Mouse (Mus musculus) myocyte (in vitro differentiated cells): ENCODE measurements around the gene Ubc.

Experiments used
- CEBPB ChIP-seq: IDR thresholded peaks from 2 replicates; pipeline ENCODE4 v1.6.1; 2011; ENCODE audit warnings: mild to moderate bottlenecking, moderate library complexity; ENCODE audit not compliant: poor library complexity, insufficient read depth, severe bottlenecking
- E2F4 ChIP-seq: IDR thresholded peaks from one replicate; pipeline ENCODE4 v1.6.1; 2011; ENCODE audit warnings: mild to moderate bottlenecking, control low read depth, moderate library complexity; ENCODE audit not compliant: insufficient read depth
- MAX ChIP-seq: IDR thresholded peaks from one replicate; pipeline ENCODE4 v1.6.1; 2011; ENCODE audit warnings: low read depth, mild to moderate bottlenecking, control low read depth
- MYOD1 ChIP-seq, 3 experiments: IDR thresholded peaks; one replicate each; pipeline ENCODE4 v1.6.1; 2011; ENCODE audit warnings: control low read depth in 2 of 3, low read depth in 2 of 3, mild to moderate bottlenecking in 2 of 3, moderate library complexity in 1 of 3; ENCODE audit not compliant: insufficient read length in 2 of 3, control insufficient read depth in 1 of 3
- MYOG ChIP-seq, 3 experiments: IDR thresholded peaks; one replicate each; pipeline ENCODE4 v1.6.1; 2011; ENCODE audit warnings: control low read depth in 2 of 3, low read depth in 2 of 3, mild to moderate bottlenecking in 2 of 3; ENCODE audit not compliant: insufficient read length in 2 of 3, control insufficient read depth in 1 of 3, insufficient read depth in 1 of 3
- POLR2A ChIP-seq: IDR thresholded peaks from one replicate; pipeline ENCODE4 v1.6.1; 2011; ENCODE audit warnings: low read depth, mild to moderate bottlenecking, control low read depth, moderate library complexity; ENCODE audit not compliant: insufficient read length
- POLR2AphosphoS2 ChIP-seq: IDR thresholded peaks from one replicate; pipeline ENCODE4 v1.6.1; 2011; ENCODE audit warnings: low read depth, control low read depth; ENCODE audit not compliant: insufficient read length
- REST ChIP-seq: IDR thresholded peaks from one replicate; pipeline ENCODE4 v1.6.1; 2011; ENCODE audit warnings: mild to moderate bottlenecking, control low read depth, moderate library complexity; ENCODE audit not compliant: insufficient read depth, insufficient read length
- SRF ChIP-seq: IDR thresholded peaks from one replicate; pipeline ENCODE4 v1.6.1; 2011; ENCODE audit warnings: low read depth; ENCODE audit not compliant: control insufficient read depth, insufficient read length
- TCF12 ChIP-seq: IDR thresholded peaks from one replicate; pipeline ENCODE4 v1.6.1; 2011; ENCODE audit warnings: mild to moderate bottlenecking, control low read depth; ENCODE audit not compliant: poor library complexity, insufficient read depth, severe bottlenecking
- TCF3 ChIP-seq: IDR thresholded peaks from one replicate; pipeline ENCODE4 v1.6.1; 2011; ENCODE audit warnings: low read depth, control low read depth; ENCODE audit not compliant: insufficient read length
- USF1 ChIP-seq: IDR thresholded peaks from one replicate; pipeline ENCODE4 v1.6.1; 2011; ENCODE audit warnings: low read depth, mild to moderate bottlenecking, control low read depth, moderate library complexity

DNA sequence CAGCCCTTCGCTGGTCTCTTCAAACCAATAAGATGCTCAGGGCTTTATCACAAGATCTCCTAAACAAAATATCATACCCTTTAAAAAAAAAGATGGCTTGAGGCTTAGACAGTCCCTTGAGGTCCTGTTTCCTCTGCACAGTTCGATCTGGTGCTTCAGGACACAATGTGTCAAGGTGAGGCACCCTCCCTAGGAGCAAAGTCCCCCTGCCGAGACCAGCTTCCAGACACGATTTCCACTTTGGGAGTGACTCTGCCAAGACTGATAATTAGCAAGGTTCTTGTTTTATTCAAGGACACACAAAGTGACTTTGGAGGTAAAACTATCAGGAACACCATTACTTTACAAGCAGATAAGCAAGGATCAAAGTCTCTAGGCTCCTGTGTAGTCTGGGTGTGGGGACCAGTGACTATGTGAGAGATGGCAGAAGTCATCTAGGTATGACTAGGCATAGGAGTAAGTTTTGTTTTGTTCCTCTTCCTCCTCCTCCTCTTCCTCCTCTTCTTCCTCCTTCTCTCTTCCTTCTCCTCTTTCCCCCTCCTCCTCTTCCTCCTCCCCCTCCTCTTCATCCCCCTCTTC lies 25.1 kb downstream of the Ubc start:
- TF ChIP-seq USF1 (no peak), MYOD1 (IDR thresholded peaks at IDR 0.05; ENCODE audit: control insufficient read depth in 1 of 3, insufficient read length in 2 of 3, low read depth in 2 of 3) (no peak), POLR2A (no peak), POLR2AphosphoS2 (no peak), TCF12 (no peak), TCF3 (no peak), E2F4 (no peak), REST (no peak), MYOG (IDR thresholded peaks at IDR 0.05; ENCODE audit: control insufficient read depth in 1 of 3, insufficient read depth in 1 of 3, insufficient read length in 2 of 3, low read depth in 2 of 3) (no peak), MAX (no peak), CEBPB (no peak), SRF (no peak)
